11 mouse cellular contexts compared by ENCODE assay signal in genomic region chr11:120019542-120020440, GRCm38 (mm10). TPM values are rescaled to one million over a fixed set of nuclear protein-coding genes. Genes with fewer than 3 reads are reported as not detected.
DNase-seq lines count a peak whose midpoint lies in the region; ATAC-seq and TF ChIP-seq lines count a peak whose summit lies in the region.
"Had no signal": no experiment of that assay in that cellular context is flagged by ENCODE, and none has a peak within 500 bp of the region (broad histone marks: within the 10 kb centered on the region; RNA-seq: fewer than 3 reads in every experiment).

No protein-coding gene starts in this region.

- H3K4me2 ChIP-seq in forebrain, embryonic 13.5 days = no peak overlapping the region
- no peak overlapping the region for H3K4me2 ChIP-seq in forebrain, embryonic 16.5 days (ENCODE audit: low read length)
- H3K4me2 ChIP-seq in neural tube, embryonic 11.5 days (ENCODE audit: low read depth) = no peak overlapping the region
- H3K4me2 ChIP-seq in hindbrain, postnatal 0 days (ENCODE audit: low read depth, low read length) = no peak overlapping the region
- H3K4me2 ChIP-seq in stomach, postnatal 0 days (replicated peaks; ENCODE audit: low read depth) = no peak overlapping the region

- WGBS in forebrain, embryonic 13.5 days = 52% methylated on average over 23 of the region's 23 CpGs
- 50% methylated on average over 23 of the region's 23 CpGs for WGBS in forebrain, embryonic 16.5 days
- WGBS in neural tube, embryonic 11.5 days = 54% methylated on average over 23 of the region's 23 CpGs
- WGBS in hindbrain, postnatal 0 days = 37% methylated on average over 23 of the region's 23 CpGs
- WGBS in stomach, postnatal 0 days = 72% methylated on average over 23 of the region's 23 CpGs

- no peak overlapping the region for H3K27ac ChIP-seq in forebrain, embryonic 13.5 days
- no peak overlapping the region for H3K27ac ChIP-seq in forebrain, embryonic 16.5 days (ENCODE audit: low read length)
- H3K27ac ChIP-seq in neural tube, embryonic 11.5 days (ENCODE audit: low read depth, low read length) = no peak overlapping the region
- peak overlapping the region; percentile 26; the same call in 1 of the 2 replicates for H3K27ac ChIP-seq in hindbrain, postnatal 0 days
- no peak overlapping the region for H3K27ac ChIP-seq in stomach, postnatal 0 days (replicated peaks)

- TF ChIP-seq CTCF in hindbrain, postnatal 0 days (IDR thresholded peaks at IDR 0.05; ENCODE audit: low read depth) = no peak
- TF ChIP-seq CTCF in stomach, postnatal 0 days (IDR thresholded peaks at IDR 0.05; ENCODE audit: low read depth) = no peak

- 0 out of 2 replicates have a peak overlapping the region, but pooled peaks have one; percentile 2 for H3K9ac ChIP-seq in forebrain, embryonic 13.5 days
- H3K9ac ChIP-seq in forebrain, embryonic 16.5 days (replicated peaks; ENCODE audit: low read depth, low read length) = no peak overlapping the region
- peak overlapping the region; percentile 29 for H3K9ac ChIP-seq in neural tube, embryonic 11.5 days (ENCODE audit: low read length)
- no peak overlapping the region for H3K9ac ChIP-seq in hindbrain, postnatal 0 days (replicated peaks; ENCODE audit: low read length)
- no peak overlapping the region for H3K9ac ChIP-seq in stomach, postnatal 0 days (ENCODE audit: low read length)
- H3K9ac ChIP-seq: liver, postnatal 0 days had no signal

- peaks cover 10% of the 10 kb centered on the region; the same call in 1 of the 2 replicates for H3K36me3 ChIP-seq in forebrain, embryonic 13.5 days (ENCODE audit: poor library complexity, severe bottlenecking)
- H3K36me3 ChIP-seq in forebrain, embryonic 16.5 days (ENCODE audit: control insufficient read depth, insufficient read depth) = no peaks in the 10 kb centered on the region
- no peaks in the 10 kb centered on the region for H3K36me3 ChIP-seq in neural tube, embryonic 11.5 days (ENCODE audit: control insufficient read depth, insufficient read depth, low read length)
- peaks cover 9% of the 10 kb centered on the region; the same call in 1 of the 2 replicates for H3K36me3 ChIP-seq in hindbrain, postnatal 0 days (ENCODE audit: insufficient read depth, low read length)
- H3K36me3 ChIP-seq in stomach, postnatal 0 days (ENCODE audit: control insufficient read depth, insufficient read depth, low read length) = no peaks in the 10 kb centered on the region

- H3K4me3 ChIP-seq in forebrain, embryonic 13.5 days = no peak overlapping the region
- no peak overlapping the region for H3K4me3 ChIP-seq in forebrain, embryonic 16.5 days (replicated peaks; ENCODE audit: low read length)
- H3K4me3 ChIP-seq in neural tube, embryonic 11.5 days (ENCODE audit: low read depth, low read length) = no peak overlapping the region
- no peak overlapping the region for H3K4me3 ChIP-seq in hindbrain, postnatal 0 days (ENCODE audit: low read length)
- H3K4me3 ChIP-seq in stomach, postnatal 0 days (ENCODE audit: low read depth, low read length) = no peak overlapping the region

- no peak for ATAC-seq in forebrain, embryonic 13.5 days
- ATAC-seq in forebrain, embryonic 16.5 days = no peak
- no peak for ATAC-seq in neural tube, embryonic 11.5 days (ENCODE audit: insufficient read depth, low FRiP score, low TSS enrichment)
- ATAC-seq in hindbrain, postnatal 0 days = no peak
- ATAC-seq in stomach, postnatal 0 days (ENCODE audit: low FRiP score, low TSS enrichment) = no peak
- ATAC-seq: liver, postnatal 0 days had no signal

- no peaks in the 10 kb centered on the region for H3K27me3 ChIP-seq in forebrain, embryonic 13.5 days
- no peaks in the 10 kb centered on the region for H3K27me3 ChIP-seq in forebrain, embryonic 16.5 days (replicated peaks; ENCODE audit: control insufficient read depth, insufficient read depth, low read length)
- no peaks in the 10 kb centered on the region for H3K27me3 ChIP-seq in neural tube, embryonic 11.5 days (ENCODE audit: control insufficient read depth, insufficient read depth, low read length)
- no peaks in the 10 kb centered on the region for H3K27me3 ChIP-seq in hindbrain, postnatal 0 days (ENCODE audit: insufficient read depth, low read length)
- H3K27me3 ChIP-seq in stomach, postnatal 0 days (ENCODE audit: control insufficient read depth, insufficient read depth, low read length) = no peaks in the 10 kb centered on the region

- peaks cover 23% of the 10 kb centered on the region for H3K4me1 ChIP-seq in forebrain, embryonic 13.5 days
- H3K4me1 ChIP-seq in forebrain, embryonic 16.5 days (replicated peaks; ENCODE audit: control insufficient read depth, insufficient read depth, low read length) = peaks cover 8% of the 10 kb centered on the region
- H3K4me1 ChIP-seq in neural tube, embryonic 11.5 days (ENCODE audit: control insufficient read depth, insufficient read depth, low read length) = peaks cover 21% of the 10 kb centered on the region
- H3K4me1 ChIP-seq in hindbrain, postnatal 0 days (ENCODE audit: insufficient read depth, low read length) = peaks cover 13% of the 10 kb centered on the region
- H3K4me1 ChIP-seq in stomach, postnatal 0 days (replicated peaks; ENCODE audit: control insufficient read depth, insufficient read depth) = no peaks in the 10 kb centered on the region

- H3K9me3 ChIP-seq in forebrain, embryonic 13.5 days (replicated peaks) = no peaks in the 10 kb centered on the region
- no peaks in the 10 kb centered on the region for H3K9me3 ChIP-seq in forebrain, embryonic 16.5 days (ENCODE audit: control insufficient read depth, low read length)
- no peaks in the 10 kb centered on the region for H3K9me3 ChIP-seq in neural tube, embryonic 11.5 days (ENCODE audit: control insufficient read depth, low read length)
- no peaks in the 10 kb centered on the region for H3K9me3 ChIP-seq in hindbrain, postnatal 0 days (ENCODE audit: low read length)
- H3K9me3 ChIP-seq in stomach, postnatal 0 days (ENCODE audit: control insufficient read depth, low read length) = no peaks in the 10 kb centered on the region

- no peak for TF ChIP-seq EP300 in stomach, postnatal 0 days (optimal IDR thresholded peaks at IDR 0.05)

- no peak for DNase-seq in neural tube, embryonic 11.5 days (ENCODE audit: low spot score)
- no peak for DNase-seq in neural tube, embryonic 10.5 days (ENCODE audit: extremely low spot score, low spot score)
- no peak for DNase-seq in hindbrain, postnatal 0 days (ENCODE audit: low spot score)
- peak; percentile 66 for DNase-seq in retina, postnatal 1 day
- no peak for DNase-seq in stomach, postnatal 0 days (ENCODE audit: low spot score)
- DNase-seq: kidney, postnatal 10 days; liver, postnatal 0 days; lung, postnatal 4 days; thymus, adult 18-20 months had no signal

RNA-seq across cellular contexts. Expression of gene Aatk, which starts 27.2 kb away (rescaled TPM):
- 6.8 and 8.4 TPM in 2 replicates for polyA plus RNA-seq in forebrain, embryonic 13.5 days (2015; fragmentation: Nextera tagmentation; extraction: Ambion mirVana)
- polyA plus RNA-seq in forebrain, embryonic 16.5 days (2015; fragmentation: Nextera tagmentation; extraction: Ambion mirVana) = 21.6 and 28.1 TPM in 2 replicates
- polyA plus RNA-seq in neural tube, embryonic 11.5 days (2014; fragmentation: Nextera tagmentation; extraction: Ambion mirVana) = 3.0 and 5.1 TPM in 2 replicates
- 161 and 184 TPM in 2 replicates for total RNA-seq in hindbrain, postnatal 0 days (2014; rRNA removed)
- 33.3 and 35.5 TPM in 2 replicates for polyA plus RNA-seq in hindbrain, postnatal 0 days (2015; fragmentation: Nextera tagmentation; extraction: Ambion mirVana)
- 1.6 and 2.1 TPM in 2 replicates for polyA plus RNA-seq in stomach, postnatal 0 days (2015; fragmentation: Nextera tagmentation; extraction: Ambion mirVana)

Comparison
In these comparisons a context has a peak if more than half of its experiments do, and no peak if none do; other contexts are left out.
1. H3K9ac ChIP-seq: peak in forebrain, embryonic 13.5 days (single experiment) and neural tube, embryonic 11.5 days (single experiment); none in forebrain, embryonic 16.5 days (single experiment), hindbrain, postnatal 0 days (single experiment) and stomach, postnatal 0 days (single experiment).